Mouse (Mus musculus): ENCODE results near the gene Clptm1l.

The Clptm1l gene

DNA sequence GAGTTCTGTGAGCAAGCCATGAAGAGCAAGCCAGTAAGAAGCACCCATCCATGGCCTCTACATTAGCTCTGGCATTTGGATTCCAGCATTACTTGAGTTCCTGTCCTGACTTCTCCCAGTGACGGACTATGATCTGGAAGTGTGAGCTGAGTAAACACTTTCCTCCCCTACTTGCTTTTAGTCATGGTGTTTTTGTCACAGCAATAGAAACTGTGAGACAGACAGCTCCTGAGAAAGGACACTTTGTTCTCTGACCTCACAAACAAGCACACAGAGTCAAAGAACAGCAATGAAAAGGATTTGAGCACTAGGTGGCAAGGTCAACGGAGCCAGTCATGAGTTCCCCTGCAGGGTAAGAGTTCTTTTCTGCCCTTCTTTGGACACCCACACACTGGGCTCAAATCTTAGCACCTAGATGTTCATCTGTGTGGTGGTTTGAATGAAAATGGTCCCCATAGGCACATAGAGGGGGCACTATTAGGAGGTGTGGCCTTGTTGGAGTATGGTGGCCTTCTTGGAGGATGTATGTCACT, 56.4 kb downstream of the Clptm1l start:
- DNase-seq = no peak

All from cerebellum, adult 8-10 months (tissue).